Mouse (Mus musculus): Measurements from ENCODE around the gene Nfkbia.

DNA sequence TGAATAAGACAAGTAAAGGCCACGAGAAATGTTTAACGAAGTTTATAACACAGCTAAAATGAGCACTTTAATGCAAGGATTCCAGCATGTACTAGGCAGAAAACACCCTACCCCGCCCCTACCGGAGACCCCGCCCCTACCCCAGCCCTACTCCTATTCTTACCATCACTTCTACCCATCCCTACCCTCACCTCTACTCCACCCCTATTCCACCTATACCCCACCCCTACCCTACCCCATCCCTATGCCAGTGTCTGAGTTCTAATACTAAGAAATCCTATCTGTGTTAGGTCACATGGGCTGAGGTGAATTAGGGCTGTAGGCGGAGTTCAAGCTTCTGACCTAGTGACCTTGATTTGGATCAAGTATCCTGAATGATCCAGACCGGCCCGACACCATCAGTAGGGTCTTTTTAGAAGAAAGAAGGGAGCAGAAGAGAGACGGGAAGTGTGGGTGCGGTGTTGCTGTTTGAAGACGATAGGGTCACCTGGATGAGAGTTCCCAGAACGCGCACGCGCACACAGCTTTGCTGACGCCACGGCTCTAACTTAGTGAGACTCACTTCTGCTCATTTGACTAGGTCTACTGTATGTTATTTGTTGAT is 15.0 kb upstream of the Nfkbia start:
- TF ChIP-seq CTCF (IDR thresholded peaks at IDR 0.05; ENCODE audit: insufficient read depth, low read length), result no peak
- no peak for TF ChIP-seq POLR2A (IDR thresholded peaks at IDR 0.05; ENCODE audit: borderline replicate concordance, extremely low read depth, low read depth, low read length)

Data from lung, adult 2 months (tissue).